Mouse (Mus musculus): ENCODE results near the gene Fam187a. TPM values are rescaled to one million over a fixed set of nuclear protein-coding genes. Genes with fewer than 3 reads are reported as not detected.

Gene Fam187a
- not detected in 2 replicates for polyA plus RNA-seq (2014; fragmentation: Nextera tagmentation; extraction: Ambion mirVana)

GRCm38 (mm10) chr11:102884616-102885219 is at the start of gene Fam187a:
Fam187a (plus strand) TSS chr11:102885169.
- WGBS, result 60% methylated on average over 10 of the region's 10 CpGs
- peaks cover 5% of the 10 kb centered on the region; the same call in 1 of the 2 replicates for H3K27me3 ChIP-seq (ENCODE audit: control insufficient read depth, insufficient read depth, low read length)
- H3K27ac ChIP-seq (replicated peaks; ENCODE audit: low read depth, low read length), result no peak within 1 kb of the TSS
- H3K4me1 ChIP-seq (ENCODE audit: control insufficient read depth, insufficient read depth, low read length), result peaks cover 12% of the 10 kb centered on the region
- ATAC-seq (ENCODE audit: low FRiP score, low TSS enrichment), result no peak
- no peak for DNase-seq
- no peaks in the 10 kb centered on the region for H3K9me3 ChIP-seq (ENCODE audit: control insufficient read depth, low read length)
- H3K4me3 ChIP-seq (replicated peaks; ENCODE audit: low read depth, low read length), result no peak within 1 kb of the TSS
- no peak within 1 kb of the TSS for H3K4me2 ChIP-seq (ENCODE audit: low read length)
- H3K36me3 ChIP-seq (ENCODE audit: control insufficient read depth, insufficient read depth, low read length), result no peaks in the 10 kb centered on the region
- no peak within 1 kb of the TSS for H3K9ac ChIP-seq (replicated peaks; ENCODE audit: low read length)

GRCm38 (mm10) chr11:102835549-102835948 is 49.4 kb upstream of the Fam187a start, which contains the start of gene Higd1b:
Higd1b (plus strand) TSS chr11:102835849.
- WGBS, result 84% methylated on average over 4 of the region's 4 CpGs
- ATAC-seq (ENCODE audit: low FRiP score, low TSS enrichment), result no peak
- Histone ChIP-seq H3K4me1 (ENCODE audit: control insufficient read depth, insufficient read depth, low read length) (no peaks in the 10 kb centered on the region), H3K9me3 (ENCODE audit: control insufficient read depth, low read length) (no peaks in the 10 kb centered on the region), H3K36me3 (ENCODE audit: control insufficient read depth, insufficient read depth, low read length) (peaks cover 42% of the 10 kb centered on the region), H3K4me2 (ENCODE audit: low read length) (no peak within 1 kb of the TSS), H3K9ac (replicated peaks; ENCODE audit: low read length) (no peak within 1 kb of the TSS), H3K27ac (replicated peaks; ENCODE audit: low read depth, low read length) (no peak within 1 kb of the TSS), H3K4me3 (replicated peaks; ENCODE audit: low read depth, low read length) (no peak within 1 kb of the TSS), H3K27me3 (ENCODE audit: control insufficient read depth, insufficient read depth, low read length) (no peaks in the 10 kb centered on the region)
- DNase-seq, result no peak

DNA sequence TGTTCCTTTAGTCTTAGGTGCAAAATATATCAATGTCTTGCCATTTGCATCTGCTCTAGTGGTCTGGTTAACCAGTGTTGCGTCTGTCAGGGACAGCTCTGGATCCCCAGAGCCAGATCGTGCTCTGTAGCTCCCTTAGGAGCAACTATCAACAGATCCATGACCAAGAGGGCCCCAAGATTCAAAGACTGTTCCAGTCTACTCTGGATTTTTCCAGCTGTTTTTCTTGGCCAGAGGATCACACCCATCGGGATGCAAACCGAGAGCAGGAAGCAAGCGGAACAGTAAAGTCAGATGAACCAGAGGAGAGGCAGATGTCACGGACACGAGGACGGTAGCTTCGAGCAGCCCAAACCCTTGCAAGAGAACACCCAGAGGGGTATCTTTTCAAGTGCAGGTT is 48.8 kb upstream of the Fam187a start:
- Histone ChIP-seq H3K9me3 (ENCODE audit: control insufficient read depth, low read length) (no peaks in the 10 kb centered on the region), H3K27me3 (ENCODE audit: control insufficient read depth, insufficient read depth, low read length) (no peaks in the 10 kb centered on the region), H3K4me2 (ENCODE audit: low read length) (no peak overlapping the region), H3K27ac (replicated peaks; ENCODE audit: low read depth, low read length) (no peak overlapping the region), H3K4me3 (replicated peaks; ENCODE audit: low read depth, low read length) (no peak overlapping the region), H3K4me1 (ENCODE audit: control insufficient read depth, insufficient read depth, low read length) (no peaks in the 10 kb centered on the region), H3K36me3 (ENCODE audit: control insufficient read depth, insufficient read depth, low read length) (peaks cover 47% of the 10 kb centered on the region), H3K9ac (replicated peaks; ENCODE audit: low read length) (no peak overlapping the region)
- 90% methylated on average over 9 of the region's 9 CpGs for WGBS
- DNase-seq (no peak), ATAC-seq (ENCODE audit: low FRiP score, low TSS enrichment) (no peak)

- DNase-seq (no peak), ATAC-seq (ENCODE audit: low FRiP score, low TSS enrichment) (no peak)
- peaks cover 58% of the 10 kb centered on the region for H3K36me3 ChIP-seq (ENCODE audit: control insufficient read depth, insufficient read depth, low read length)
- H3K27me3 ChIP-seq (ENCODE audit: control insufficient read depth, insufficient read depth, low read length), result no peaks in the 10 kb centered on the region
- H3K9ac ChIP-seq (replicated peaks; ENCODE audit: low read length), result no peak overlapping the region
- H3K4me3 ChIP-seq (replicated peaks; ENCODE audit: low read depth, low read length), result no peak overlapping the region
- H3K27ac ChIP-seq (replicated peaks; ENCODE audit: low read depth, low read length), result 0 out of 2 replicates have a peak overlapping the region, but pooled peaks have one; percentile 13
- H3K4me2 ChIP-seq (ENCODE audit: low read length), result no peak overlapping the region
- H3K9me3 ChIP-seq (ENCODE audit: control insufficient read depth, low read length), result no peaks in the 10 kb centered on the region
- H3K4me1 ChIP-seq (ENCODE audit: control insufficient read depth, insufficient read depth, low read length), result no peaks in the 10 kb centered on the region
- 89% methylated on average over 1 of the region's 1 CpGs for WGBS
These were observed 47.6 kb upstream of the Fam187a start for GRCm38 (mm10) chr11:102837385-102837784.

DNA sequence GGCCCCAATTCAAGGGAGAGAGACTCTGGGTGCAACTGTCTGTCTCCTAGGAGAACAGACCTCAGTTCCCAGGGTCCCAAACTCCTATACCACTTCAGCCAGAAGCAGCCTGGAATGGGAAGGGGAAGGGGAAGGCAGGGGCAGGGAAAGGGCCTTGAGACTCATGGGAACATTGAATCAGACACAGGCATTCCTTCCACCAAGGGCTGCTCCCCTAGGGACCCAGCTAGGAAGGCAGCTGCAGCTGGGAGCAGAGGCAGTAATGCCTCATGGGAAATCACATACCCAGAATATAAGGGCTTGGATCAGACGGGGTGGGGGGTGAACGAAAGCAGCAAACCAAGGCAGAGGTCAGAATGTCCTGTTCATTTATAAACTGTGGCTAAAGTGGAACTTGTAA is 46.8 kb upstream of the Fam187a start:
- no peaks in the 10 kb centered on the region for H3K4me1 ChIP-seq (ENCODE audit: control insufficient read depth, insufficient read depth, low read length)
- no peak overlapping the region for H3K27ac ChIP-seq (replicated peaks; ENCODE audit: low read depth, low read length)
- WGBS, result 92% methylated on average over 2 of the region's 2 CpGs
- H3K9ac ChIP-seq (replicated peaks; ENCODE audit: low read length), result no peak overlapping the region
- ATAC-seq (ENCODE audit: low FRiP score, low TSS enrichment) (no peak), DNase-seq (no peak)
- no peaks in the 10 kb centered on the region for H3K9me3 ChIP-seq (ENCODE audit: control insufficient read depth, low read length)
- peaks cover 66% of the 10 kb centered on the region for H3K36me3 ChIP-seq (ENCODE audit: control insufficient read depth, insufficient read depth, low read length)
- H3K4me2 ChIP-seq (ENCODE audit: low read length), result no peak overlapping the region
- no peak overlapping the region for H3K4me3 ChIP-seq (replicated peaks; ENCODE audit: low read depth, low read length)
- H3K27me3 ChIP-seq (ENCODE audit: control insufficient read depth, insufficient read depth, low read length), result no peaks in the 10 kb centered on the region

GRCm38 (mm10) chr11:102838616-102839150 is 46.3 kb upstream of the Fam187a start:
- H3K36me3 ChIP-seq (ENCODE audit: control insufficient read depth, insufficient read depth, low read length), result peaks cover 71% of the 10 kb centered on the region
- no peak overlapping the region for H3K4me3 ChIP-seq (replicated peaks; ENCODE audit: low read depth, low read length)
- H3K27ac ChIP-seq (replicated peaks; ENCODE audit: low read depth, low read length), result no peak overlapping the region
- H3K9me3 ChIP-seq (ENCODE audit: control insufficient read depth, low read length), result no peaks in the 10 kb centered on the region
- H3K4me2 ChIP-seq (ENCODE audit: low read length), result no peak overlapping the region
- H3K4me1 ChIP-seq (ENCODE audit: control insufficient read depth, insufficient read depth, low read length), result no peaks in the 10 kb centered on the region
- DNase-seq (no peak), ATAC-seq (ENCODE audit: low FRiP score, low TSS enrichment) (no peak)
- no peaks in the 10 kb centered on the region for H3K27me3 ChIP-seq (ENCODE audit: control insufficient read depth, insufficient read depth, low read length)
- 90% methylated on average over 9 of the region's 9 CpGs for WGBS
- no peak overlapping the region for H3K9ac ChIP-seq (replicated peaks; ENCODE audit: low read length)

DNA sequence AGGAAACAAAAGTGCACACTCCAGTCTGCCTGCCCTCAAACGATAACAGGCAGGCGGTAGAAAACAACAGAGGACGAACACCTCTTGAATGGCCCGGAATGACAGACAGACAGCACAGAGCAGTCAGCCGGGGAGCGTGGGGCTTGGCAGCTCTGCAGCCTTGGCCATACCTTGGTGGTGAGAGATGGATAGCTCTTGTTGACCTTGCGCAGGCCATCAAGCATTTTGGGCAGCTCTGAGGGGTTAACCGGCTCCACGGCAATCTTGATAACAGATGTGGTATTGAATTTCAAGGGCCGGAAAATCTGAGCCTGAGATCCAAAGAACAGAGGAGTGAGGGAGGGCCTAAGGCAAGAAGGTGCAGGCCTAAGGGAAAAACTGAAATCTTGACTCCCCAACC is 39.0 kb upstream of the Fam187a start:
- Histone ChIP-seq H3K36me3 (ENCODE audit: control insufficient read depth, insufficient read depth, low read length) (peaks cover 98% of the 10 kb centered on the region), H3K4me3 (replicated peaks; ENCODE audit: low read depth, low read length) (no peak overlapping the region), H3K27me3 (ENCODE audit: control insufficient read depth, insufficient read depth, low read length) (no peaks in the 10 kb centered on the region), H3K9me3 (ENCODE audit: control insufficient read depth, low read length) (no peaks in the 10 kb centered on the region), H3K27ac (replicated peaks; ENCODE audit: low read depth, low read length) (no peak overlapping the region), H3K4me1 (ENCODE audit: control insufficient read depth, insufficient read depth, low read length) (no peaks in the 10 kb centered on the region), H3K4me2 (ENCODE audit: low read length) (no peak overlapping the region), H3K9ac (replicated peaks; ENCODE audit: low read length) (no peak overlapping the region)
- DNase-seq (no peak), ATAC-seq (ENCODE audit: low FRiP score, low TSS enrichment) (no peak)
- 92% methylated on average over 10 of the region's 10 CpGs for WGBS

GRCm38 (mm10) chr11:102851883-102852282 is 33.1 kb upstream of the Fam187a start:
- Histone ChIP-seq H3K9ac (replicated peaks; ENCODE audit: low read length) (no peak overlapping the region), H3K36me3 (ENCODE audit: control insufficient read depth, insufficient read depth, low read length) (peaks cover 91% of the 10 kb centered on the region)

DNA sequence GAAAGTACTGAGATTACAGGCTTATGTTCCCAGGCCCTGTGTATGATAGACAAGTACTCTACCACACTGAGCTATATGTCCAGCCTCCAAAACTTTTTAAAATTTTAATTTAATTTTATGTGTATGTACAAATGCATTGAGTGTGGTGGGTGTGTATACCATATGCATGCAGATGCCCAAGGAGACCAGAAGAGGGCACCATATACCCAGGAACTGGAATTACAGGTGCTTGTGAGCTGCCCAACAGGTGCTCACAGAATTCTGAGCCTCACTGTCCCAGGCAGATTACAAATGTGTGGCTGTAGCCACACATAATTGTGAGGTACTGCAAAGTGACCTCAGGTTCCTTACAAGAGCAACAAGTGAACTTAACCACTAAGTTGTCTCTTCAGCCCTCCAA is 31.2 kb upstream of the Fam187a start:
- Histone ChIP-seq H3K9me3 (ENCODE audit: control insufficient read depth, low read length) (no peaks in the 10 kb centered on the region), H3K4me3 (replicated peaks; ENCODE audit: low read depth, low read length) (no peak overlapping the region), H3K9ac (replicated peaks; ENCODE audit: low read length) (no peak overlapping the region), H3K4me2 (ENCODE audit: low read length) (no peak overlapping the region), H3K27me3 (ENCODE audit: control insufficient read depth, insufficient read depth, low read length) (no peaks in the 10 kb centered on the region), H3K36me3 (ENCODE audit: control insufficient read depth, insufficient read depth, low read length) (peaks cover 89% of the 10 kb centered on the region), H3K27ac (replicated peaks; ENCODE audit: low read depth, low read length) (no peak overlapping the region), H3K4me1 (ENCODE audit: control insufficient read depth, insufficient read depth, low read length) (no peaks in the 10 kb centered on the region)
- no peak for ATAC-seq (ENCODE audit: low FRiP score, low TSS enrichment)
- peak; percentile 17 for DNase-seq

More at GRCm38 (mm10) chr11:102851883-102852282, 33.1 kb upstream of the Fam187a start:
- 75% methylated on average over 5 of the region's 5 CpGs for WGBS
- ATAC-seq (ENCODE audit: low FRiP score, low TSS enrichment) (no peak), DNase-seq (peak; percentile 75)
- Histone ChIP-seq H3K4me3 (replicated peaks; ENCODE audit: low read depth, low read length) (no peak overlapping the region), H3K4me2 (ENCODE audit: low read length) (no peak overlapping the region), H3K4me1 (ENCODE audit: control insufficient read depth, insufficient read depth, low read length) (no peaks in the 10 kb centered on the region), H3K27ac (replicated peaks; ENCODE audit: low read depth, low read length) (no peak overlapping the region), H3K27me3 (ENCODE audit: control insufficient read depth, insufficient read depth, low read length) (no peaks in the 10 kb centered on the region), H3K9me3 (ENCODE audit: control insufficient read depth, low read length) (no peaks in the 10 kb centered on the region)
